In genomic region chr15:19175470-19175869, GRCm38 (mm10) we compare ENCODE assay signal across 23 mouse cellular contexts.
"Had no signal": no experiment of that assay in that cellular context is flagged by ENCODE, and none has a peak within 500 bp of the region (broad histone marks: within the 10 kb centered on the region; RNA-seq: fewer than 3 reads in every experiment).

No protein-coding gene starts in this region.

- H3K4me2 ChIP-seq: liver, embryonic 11.5 days; liver, embryonic 13.5 days; liver, embryonic 15.5 days; midbrain, embryonic 12.5 days; neural tube, embryonic 13.5 days; neural tube, embryonic 15.5 days; stomach, embryonic 15.5 days had no signal

- H3K27ac ChIP-seq: liver, embryonic 13.5 days; liver, embryonic 15.5 days; macrophage; midbrain, embryonic 10.5 days; midbrain, embryonic 12.5 days; neural tube, embryonic 13.5 days; neural tube, embryonic 15.5 days; stomach, embryonic 15.5 days; stomach, postnatal 0 days had no signal

- H3K36me3 ChIP-seq: liver, embryonic 13.5 days; liver, embryonic 15.5 days; midbrain, embryonic 10.5 days; midbrain, embryonic 12.5 days; neural tube, embryonic 13.5 days; neural tube, embryonic 15.5 days; stomach, embryonic 15.5 days had no signal

- H3K9me3 ChIP-seq: liver, embryonic 13.5 days; liver, embryonic 15.5 days; megakaryocyte, embryonic 14.5 days; midbrain, embryonic 10.5 days; midbrain, embryonic 12.5 days; neural tube, embryonic 13.5 days; neural tube, embryonic 15.5 days; stomach, embryonic 15.5 days had no signal

- ATAC-seq: liver, postnatal 0 days; lung, postnatal 0 days; midbrain, embryonic 16.5 days had no signal

- DNase-seq: liver, embryonic 13.5 days; liver, postnatal 0 days; lung, postnatal 36 days; midbrain, embryonic 14.5 days; retina, postnatal 1 day; right cerebral cortex, adult 18-20 months; right cerebral cortex, postnatal 25 days; thymus, adult 2 months; thymus, postnatal 25 days; thymus, postnatal 4 days had no signal

- H3K9ac ChIP-seq: liver, embryonic 13.5 days; liver, embryonic 15.5 days; liver, postnatal 0 days; midbrain, embryonic 12.5 days; neural tube, embryonic 13.5 days; neural tube, embryonic 15.5 days; stomach, embryonic 15.5 days had no signal

- H3K4me1 ChIP-seq: liver, embryonic 13.5 days; liver, embryonic 15.5 days; megakaryocyte, embryonic 14.5 days; midbrain, embryonic 10.5 days; midbrain, embryonic 12.5 days; neural tube, embryonic 13.5 days; neural tube, embryonic 15.5 days; stomach, embryonic 15.5 days had no signal

- H3K27me3 ChIP-seq: liver, embryonic 13.5 days; liver, embryonic 15.5 days; megakaryocyte, embryonic 14.5 days; midbrain, embryonic 12.5 days; neural tube, embryonic 13.5 days; neural tube, embryonic 15.5 days; stomach, embryonic 15.5 days had no signal

- H3K4me3 ChIP-seq: liver, embryonic 13.5 days; liver, embryonic 15.5 days; megakaryocyte, embryonic 14.5 days; midbrain, embryonic 10.5 days; midbrain, embryonic 12.5 days; myocyte; neural tube, embryonic 13.5 days; neural tube, embryonic 15.5 days; stomach, embryonic 15.5 days had no signal
